Mouse (Mus musculus) liver, embryonic 14.5 days (tissue): Measurements from ENCODE around the gene Sf3a2.

Source experiments
- CTCF ChIP-seq: IDR thresholded peaks from 2 replicates; pipeline ENCODE4 v1.5.1; 2016; ENCODE audit warnings: antibody characterized with exemption, low read depth, control low read depth
- EP300 ChIP-seq: IDR thresholded peaks from 2 replicates; pipeline ENCODE4 v1.6.1; 2016; ENCODE audit warnings: antibody characterized with exemption, low read depth

DNA sequence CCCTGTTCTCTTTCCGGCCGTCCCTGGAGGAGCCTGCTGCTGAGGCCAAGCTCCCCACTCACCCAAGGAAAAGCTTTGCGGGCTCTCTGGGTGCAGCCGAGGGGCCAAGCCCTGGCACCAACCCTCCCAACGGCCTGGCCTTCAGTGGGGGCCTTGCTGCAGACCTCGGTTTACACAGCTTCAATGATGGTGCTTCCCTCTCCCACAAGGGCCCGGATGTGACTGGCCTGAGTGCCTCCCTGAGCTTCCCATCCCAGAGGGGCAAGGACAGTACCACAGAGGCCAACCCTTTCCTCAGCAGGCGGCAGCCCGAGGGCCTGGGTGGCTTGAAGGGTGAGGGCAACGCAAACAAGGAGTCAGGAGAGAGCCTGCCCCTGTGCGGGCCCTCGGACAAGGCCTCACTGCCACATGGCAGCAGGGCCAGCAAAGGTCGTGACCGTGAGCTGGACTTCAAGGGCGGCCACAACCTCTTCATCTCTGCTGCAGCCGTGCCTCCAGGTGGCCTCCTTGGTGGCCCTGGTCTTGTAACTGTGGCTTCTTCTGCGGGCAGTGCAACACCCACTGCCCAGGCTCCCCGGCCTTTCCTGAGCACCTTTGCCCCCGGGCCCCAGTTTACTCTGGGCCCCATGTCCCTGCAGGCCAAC, 7.1 kb upstream of the Sf3a2 start:
- no peak for TF ChIP-seq CTCF
- TF ChIP-seq EP300 = no peak
